Mouse (Mus musculus) small intestine, adult 2 months (tissue): ENCODE measurements around the gene Tnfrsf1b.

ENCODE experiments used
- CTCF ChIP-seq: fragments of 200-500 bp; IDR thresholded peaks from 2 replicates; pipeline ENCODE4 v1.5.1; 2012; ENCODE audit warnings: low read depth, mild to moderate bottlenecking, control low read depth, inconsistent platforms, low read length, moderate library complexity, mixed read lengths; ENCODE audit not compliant: insufficient replicate concordance, insufficient read length; ENCODE audit errors: extremely low read depth
- POLR2A ChIP-seq: fragments of 200-500 bp; IDR thresholded peaks from 2 replicates; pipeline ENCODE4 v1.6.1; 2012; ENCODE audit warnings: low read depth, mild to moderate bottlenecking, control low read depth, inconsistent platforms, low read length, moderate library complexity

GRCm38 (mm10) chr4:145266505-145266904 is 19.8 kb upstream of the Tnfrsf1b start:
- TF ChIP-seq POLR2A: no peak
- no peak for TF ChIP-seq CTCF
